Mouse (Mus musculus) forebrain, embryonic 13.5 days (tissue): ENCODE results near the gene Slc25a15. TPM values are rescaled to one million over a fixed set of nuclear protein-coding genes. Genes with fewer than 3 reads are reported as not detected.
A peak's percentile ranks its signal among the peaks of the same experiment; 100 is the strongest.

Source experiments
- ATAC-seq: fragments of 200-750 bp; cut with Nextera tagmentation; 2 replicates; pipeline ENCODE4 v1.8.0; 2017
- H3K27ac ChIP-seq: fragments of 300-500 bp; sonication (generic); 2 replicates; pipeline ENCODE4 v1.5.1; 2015; ENCODE audit warnings: inconsistent platforms, mild to moderate bottlenecking, moderate library complexity
- H3K27me3 ChIP-seq: fragments of 300-500 bp; sonication (generic); 2 replicates; pipeline ENCODE4 v1.6.1; 2015; ENCODE audit warnings: mild to moderate bottlenecking, inconsistent platforms
- H3K36me3 ChIP-seq: fragments of 300-500 bp; sonication (generic); 2 replicates; pipeline ENCODE4 v1.6.1; 2015; ENCODE audit warnings: mild to moderate bottlenecking, inconsistent platforms; ENCODE audit not compliant: poor library complexity, severe bottlenecking
- H3K4me1 ChIP-seq: fragments of 300-500 bp; sonication (generic); 2 replicates; pipeline ENCODE4 v1.6.1; 2015; ENCODE audit warnings: inconsistent platforms
- H3K4me2 ChIP-seq: fragments of 300-500 bp; sonication (generic); 2 replicates; pipeline ENCODE4 v1.6.1; 2015; ENCODE audit warnings: inconsistent platforms, mild to moderate bottlenecking, moderate library complexity
- H3K4me3 ChIP-seq: fragments of 300-500 bp; sonication (generic); 2 replicates; pipeline ENCODE4 v1.5.1; 2015; ENCODE audit warnings: mild to moderate bottlenecking, inconsistent platforms
- H3K9ac ChIP-seq: fragments of 300-500 bp; sonication (generic); 2 replicates; pipeline ENCODE4 v1.6.1; 2015; ENCODE audit warnings: mild to moderate bottlenecking, inconsistent platforms
- H3K9me3 ChIP-seq: fragments of 300-500 bp; sonication (generic); replicated peaks from 2 replicates; pipeline ENCODE4 v1.6.1; 2016; ENCODE audit warnings: inconsistent platforms
- WGBS: fragments of 180-500 bp; shearing (Covaris S2); methylation state at CpG from one replicate; pipeline ENCODE4 v1.1.7; 2015; 5-methylcytosine and 5-hydroxymethylcytosine counted together
- polyA plus RNA-seq: library from polyadenylated mRNA; unstranded; fragments of >200 nt; fragmentation: Nextera tagmentation; extraction: Ambion mirVana; gene quantifications from 2 replicates; pipeline ENCODE4 v1.2.1, GENCODE M21; 2015

Gene Slc25a15
- polyA plus RNA-seq, 1 experiment from 2014 or later: 9.4 TPM

DNA sequence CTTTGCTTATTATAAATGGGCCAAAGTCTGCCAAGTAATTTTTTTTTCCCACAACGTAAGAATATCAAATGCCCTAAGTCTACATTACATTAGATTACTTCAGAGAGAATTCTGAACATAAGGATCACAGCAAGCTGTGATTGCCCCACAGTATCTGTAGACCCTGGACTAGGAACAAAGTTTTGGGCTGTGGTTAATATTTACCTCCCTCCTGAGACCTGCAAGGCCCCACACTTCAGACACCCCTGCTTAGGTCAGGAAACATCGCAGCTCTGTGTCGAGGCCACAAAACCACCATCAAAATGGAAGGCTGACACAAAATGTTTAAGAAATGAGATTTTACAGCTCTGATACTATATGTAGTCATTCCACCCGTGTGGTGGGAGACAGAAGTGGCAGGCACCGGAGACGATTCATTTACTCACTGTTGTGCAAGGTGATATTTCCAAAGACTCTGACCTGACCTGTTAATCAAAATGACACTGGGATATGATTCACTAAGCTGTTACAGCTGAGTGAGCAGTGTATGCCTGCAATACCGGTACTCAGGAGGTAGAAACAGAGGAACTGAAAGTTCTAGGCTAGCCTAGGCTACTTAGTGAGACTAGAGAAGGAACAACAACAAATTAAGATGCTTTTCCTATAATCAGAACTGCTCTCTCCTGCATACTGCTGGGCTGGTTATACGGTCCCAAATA is 7.5 kb downstream of the Slc25a15 start:
- peaks cover 33% of the 10 kb centered on the region for H3K36me3 ChIP-seq
- H3K4me3 ChIP-seq: no peak overlapping the region
- H3K4me1 ChIP-seq: no peaks in the 10 kb centered on the region
- H3K4me2 ChIP-seq: no peak overlapping the region
- H3K9me3 ChIP-seq: no peaks in the 10 kb centered on the region
- H3K27me3 ChIP-seq: no peaks in the 10 kb centered on the region
- no peak overlapping the region for H3K9ac ChIP-seq
- no peak for ATAC-seq
- H3K27ac ChIP-seq: no peak overlapping the region
- 92% methylated on average over 8 of the region's 8 CpGs for WGBS

DNA sequence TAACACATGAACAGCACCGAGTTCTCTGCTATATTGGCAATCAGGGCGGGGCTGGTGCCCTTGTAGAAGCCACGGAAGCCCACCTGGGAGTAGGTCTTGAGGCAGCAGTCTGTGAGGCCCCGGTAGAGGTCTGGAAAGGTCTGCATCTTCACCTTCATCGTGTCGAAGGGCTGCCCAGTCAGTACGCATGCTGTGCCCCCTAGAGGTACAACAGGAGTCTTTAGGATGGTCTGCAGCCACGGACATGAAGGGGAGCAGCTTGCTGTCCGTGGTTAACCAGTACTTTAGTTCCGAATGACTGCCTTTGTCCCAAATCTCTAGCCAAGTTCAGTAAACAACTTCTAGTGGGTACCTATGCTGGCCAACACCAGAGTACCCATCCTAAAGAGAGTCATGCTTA is 8.5 kb downstream of the Slc25a15 start:
- no peak for ATAC-seq
- no peaks in the 10 kb centered on the region for H3K9me3 ChIP-seq
- peaks cover 33% of the 10 kb centered on the region for H3K36me3 ChIP-seq
- no peaks in the 10 kb centered on the region for H3K27me3 ChIP-seq
- H3K27ac ChIP-seq: no peak overlapping the region
- H3K4me1 ChIP-seq: no peaks in the 10 kb centered on the region
- no peak overlapping the region for H3K4me2 ChIP-seq
- WGBS: 86% methylated on average over 10 of the region's 10 CpGs
- no peak overlapping the region for H3K9ac ChIP-seq
- H3K4me3 ChIP-seq: no peak overlapping the region

DNA sequence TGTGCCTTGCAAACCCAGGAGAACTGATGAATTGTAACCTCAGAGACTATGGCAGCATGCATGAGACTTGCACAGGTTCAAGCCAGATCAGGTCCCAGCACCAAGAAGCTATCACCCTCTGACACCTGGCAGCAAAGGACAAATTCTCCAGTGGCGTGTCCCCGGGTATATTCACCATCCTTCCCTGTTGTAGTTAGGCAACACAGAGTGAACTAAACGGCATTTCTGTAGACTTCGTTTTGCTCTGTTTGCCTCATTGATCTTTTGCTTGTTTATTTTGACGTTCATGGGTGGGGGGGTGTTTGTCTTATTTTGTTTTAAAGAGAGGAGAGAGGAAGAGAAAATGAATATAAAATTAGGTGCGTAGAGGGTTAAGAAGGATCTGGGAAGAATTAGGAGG is 13.2 kb downstream of the Slc25a15 start:
- H3K4me2 ChIP-seq: no peak overlapping the region
- WGBS: 93% methylated on average over 6 of the region's 6 CpGs
- no peaks in the 10 kb centered on the region for H3K9me3 ChIP-seq
- H3K4me1 ChIP-seq: no peaks in the 10 kb centered on the region
- no peak overlapping the region for H3K9ac ChIP-seq
- H3K4me3 ChIP-seq: no peak overlapping the region
- ATAC-seq: no peak
- peaks cover 49% of the 10 kb centered on the region for H3K36me3 ChIP-seq
- H3K27me3 ChIP-seq: no peaks in the 10 kb centered on the region
- H3K27ac ChIP-seq: no peak overlapping the region

DNA sequence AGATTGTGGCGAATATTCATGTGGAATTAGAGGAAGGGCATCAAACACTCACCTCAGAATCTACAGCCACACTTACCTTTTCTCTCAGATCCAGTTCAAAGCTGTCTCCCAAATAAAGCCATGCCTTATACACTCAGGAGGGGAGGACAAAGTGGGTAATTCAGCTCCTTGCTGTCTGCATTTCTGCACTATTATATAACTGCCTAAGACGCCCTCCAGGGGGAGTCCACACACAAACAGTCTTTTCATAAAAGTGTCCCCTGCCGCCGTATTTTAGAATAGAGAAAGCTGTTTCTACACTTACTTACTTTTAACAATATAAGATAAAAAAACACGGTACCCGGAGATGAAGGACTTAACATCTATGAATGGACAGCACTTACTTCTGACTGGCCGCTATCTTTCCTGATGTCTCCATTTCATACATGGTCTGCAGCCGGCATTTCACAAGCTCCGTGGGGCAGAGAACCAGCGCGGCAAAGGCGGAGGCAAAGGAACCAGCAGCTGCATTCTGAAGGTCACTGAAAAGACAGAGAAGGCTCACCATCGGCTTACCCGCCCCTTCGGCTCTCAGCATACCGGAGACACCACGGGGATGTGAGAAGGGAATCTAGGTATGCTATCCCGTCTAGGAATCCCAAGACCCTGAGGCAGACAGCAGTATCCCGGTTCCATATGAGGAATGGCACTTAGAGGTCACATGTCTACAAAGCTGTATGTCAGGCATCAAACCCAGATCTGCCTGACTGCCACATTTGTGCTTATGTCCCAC is 15.4 kb downstream of the Slc25a15 start:
- no peak for ATAC-seq

DNA sequence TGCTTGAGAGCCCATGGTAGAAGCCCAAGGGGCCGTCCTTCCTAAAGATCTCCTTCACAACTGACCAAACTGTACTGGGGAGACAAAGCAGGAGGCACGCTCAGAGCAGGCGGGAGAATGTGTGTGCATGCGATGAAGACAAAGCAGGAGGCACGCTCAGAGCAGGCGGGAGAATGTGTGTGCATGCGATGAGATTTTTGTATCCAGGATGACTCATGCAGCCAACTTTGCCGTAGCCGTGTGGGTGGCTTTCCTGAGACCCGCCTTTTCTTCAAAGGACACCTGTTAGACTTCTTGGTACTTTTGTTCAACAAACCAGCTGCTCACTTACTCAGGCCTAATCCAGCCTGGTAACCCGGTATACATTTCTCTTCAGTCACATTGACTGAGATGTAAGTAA is 17.5 kb downstream of the Slc25a15 start:
- Histone ChIP-seq H3K27ac (no peak overlapping the region), H3K4me3 (no peak overlapping the region), H3K9me3 (no peaks in the 10 kb centered on the region), H3K4me1 (no peaks in the 10 kb centered on the region), H3K9ac (no peak overlapping the region), H3K4me2 (no peak overlapping the region), H3K27me3 (no peaks in the 10 kb centered on the region), H3K36me3 (peaks cover 23% of the 10 kb centered on the region)
- no peak for ATAC-seq
- 94% methylated on average over 11 of the region's 11 CpGs for WGBS

More for the DNA sequence above, 15.4 kb downstream of the Slc25a15 start:
- Histone ChIP-seq H3K4me1 (no peaks in the 10 kb centered on the region), H3K9me3 (no peaks in the 10 kb centered on the region), H3K27me3 (no peaks in the 10 kb centered on the region), H3K36me3 (peaks cover 29% of the 10 kb centered on the region), H3K4me3 (no peak overlapping the region), H3K9ac (no peak overlapping the region), H3K4me2 (no peak overlapping the region), H3K27ac (no peak overlapping the region)
- 82% methylated on average over 19 of the region's 19 CpGs for WGBS

DNA sequence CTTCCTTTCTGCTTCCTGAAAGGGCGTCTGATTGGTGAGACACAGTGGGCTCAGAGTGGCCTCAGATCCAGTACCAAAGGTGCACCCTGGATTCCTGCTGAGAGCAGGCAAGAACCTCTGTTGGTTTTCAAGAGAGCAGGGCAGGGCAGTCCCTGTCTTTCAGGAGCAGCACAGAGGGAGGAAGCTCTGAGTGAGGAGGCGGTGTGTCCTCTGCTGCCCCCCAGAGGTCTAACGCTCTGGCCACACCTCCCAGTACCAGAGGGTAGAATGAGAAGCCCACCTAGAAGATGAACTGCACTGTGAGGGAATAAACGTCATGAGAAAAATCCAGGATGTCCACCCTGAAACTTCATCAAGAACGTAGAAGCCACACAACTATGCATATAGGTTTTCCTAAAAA is 21.5 kb downstream of the Slc25a15 start:
- Histone ChIP-seq H3K27ac (no peak overlapping the region), H3K9me3 (no peaks in the 10 kb centered on the region), H3K4me3 (no peak overlapping the region), H3K27me3 (no peaks in the 10 kb centered on the region), H3K4me1 (no peaks in the 10 kb centered on the region), H3K36me3 (peaks cover 15% of the 10 kb centered on the region), H3K9ac (no peak overlapping the region), H3K4me2 (no peak overlapping the region)
- ATAC-seq: peak; percentile 71; the same call in 1 of the 2 replicates
- WGBS: 38% methylated on average over 5 of the region's 5 CpGs

DNA sequence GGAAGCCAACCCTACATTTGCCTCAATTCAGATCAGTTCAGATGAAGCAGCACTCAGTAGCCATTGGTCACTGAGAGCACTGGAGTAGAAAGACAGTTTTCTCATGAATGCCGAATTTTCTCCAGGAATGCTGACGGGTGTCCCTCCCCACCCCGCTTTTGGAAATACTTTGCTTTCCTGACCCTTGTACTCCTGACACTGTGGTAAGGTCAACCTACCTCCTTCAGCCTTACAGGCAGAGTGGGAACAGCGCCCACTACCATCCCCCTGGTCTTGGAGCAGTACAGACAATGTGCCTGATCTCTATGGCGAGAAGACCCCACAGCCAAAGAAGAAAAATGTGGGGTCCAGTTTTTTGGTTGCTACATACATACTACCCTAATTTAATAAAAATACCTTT is 22.1 kb downstream of the Slc25a15 start:
- no peak for ATAC-seq
- Histone ChIP-seq H3K9ac (no peak overlapping the region), H3K4me1 (no peaks in the 10 kb centered on the region), H3K9me3 (no peaks in the 10 kb centered on the region), H3K36me3 (peaks cover 9% of the 10 kb centered on the region), H3K27me3 (no peaks in the 10 kb centered on the region), H3K4me3 (no peak overlapping the region), H3K27ac (no peak overlapping the region), H3K4me2 (no peak overlapping the region)
- 92% methylated on average over 5 of the region's 5 CpGs for WGBS

DNA sequence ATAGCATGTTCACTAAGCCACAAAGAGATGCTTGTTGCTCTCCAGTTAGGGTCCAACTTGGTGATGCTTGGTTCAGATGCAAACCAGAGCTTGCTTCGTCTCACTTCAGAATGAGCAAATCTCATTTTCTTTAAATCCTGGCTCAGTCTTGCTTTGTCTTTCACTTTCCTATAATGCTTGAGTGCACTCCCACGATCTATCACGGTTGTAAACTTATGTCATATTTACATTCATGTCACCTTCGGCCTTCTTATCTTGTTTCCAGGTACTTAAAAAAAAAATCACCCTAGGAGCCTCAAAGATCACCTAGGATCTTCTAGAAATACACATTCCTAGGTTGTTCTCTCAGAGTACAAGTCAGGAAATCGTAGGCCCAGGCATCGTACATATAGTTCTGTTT is 38.5 kb downstream of the Slc25a15 start:
- Histone ChIP-seq H3K4me3 (no peak overlapping the region), H3K9me3 (no peaks in the 10 kb centered on the region), H3K9ac (no peak overlapping the region), H3K4me2 (no peak overlapping the region), H3K36me3 (no peaks in the 10 kb centered on the region), H3K27me3 (no peaks in the 10 kb centered on the region), H3K27ac (no peak overlapping the region), H3K4me1 (no peaks in the 10 kb centered on the region)
- 92% methylated on average over 6 of the region's 6 CpGs for WGBS
- ATAC-seq: no peak

DNA sequence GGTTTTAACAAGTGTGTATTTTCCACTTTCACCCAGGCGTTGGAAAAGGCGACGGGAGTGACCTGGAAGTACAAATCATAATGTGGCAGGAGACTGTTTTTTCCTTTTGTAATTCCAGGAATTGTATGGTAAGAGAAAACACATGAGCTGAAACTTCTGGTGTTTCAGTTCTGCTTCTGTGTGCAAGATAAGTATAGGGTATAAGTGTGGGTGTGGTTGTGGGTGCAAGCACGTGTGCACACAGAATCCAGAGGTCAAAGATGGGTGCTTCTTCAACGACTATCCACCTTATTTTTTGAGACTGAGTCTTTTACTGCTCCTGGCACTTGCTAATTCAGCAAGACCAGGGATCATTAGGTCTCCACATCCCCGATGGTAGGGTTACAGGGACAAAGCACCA is 39.0 kb downstream of the Slc25a15 start:
- no peak overlapping the region for H3K9ac ChIP-seq
- no peak for ATAC-seq
- no peak overlapping the region for H3K4me3 ChIP-seq
- 89% methylated on average over 6 of the region's 6 CpGs for WGBS
- no peak overlapping the region for H3K27ac ChIP-seq
- no peaks in the 10 kb centered on the region for H3K9me3 ChIP-seq
- H3K4me1 ChIP-seq: no peaks in the 10 kb centered on the region
- no peaks in the 10 kb centered on the region for H3K27me3 ChIP-seq
- no peaks in the 10 kb centered on the region for H3K36me3 ChIP-seq
- H3K4me2 ChIP-seq: no peak overlapping the region

DNA sequence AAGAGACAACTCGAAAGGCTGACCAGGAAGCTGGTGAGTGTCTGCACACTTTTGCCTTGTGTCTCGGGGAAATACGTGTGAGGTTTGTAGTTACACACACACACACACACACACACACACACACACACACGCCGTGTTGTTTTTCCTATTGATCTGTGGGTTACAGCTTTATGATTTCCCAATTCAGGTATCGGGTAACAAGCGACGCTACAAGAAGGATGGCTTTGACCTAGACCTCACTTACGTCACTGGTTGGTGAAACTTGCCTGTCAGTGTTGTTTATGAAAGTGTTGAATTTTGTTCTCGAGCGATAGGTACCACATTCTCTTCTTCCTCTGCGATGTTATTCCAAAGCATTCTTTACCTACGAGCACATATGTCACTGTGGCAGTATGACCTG is 63.0 kb downstream of the Slc25a15 start:
- no peaks in the 10 kb centered on the region for H3K27me3 ChIP-seq
- H3K4me2 ChIP-seq: no peak overlapping the region
- ATAC-seq: no peak
- H3K4me3 ChIP-seq: no peak overlapping the region
- H3K9ac ChIP-seq: no peak overlapping the region
- WGBS: 93% methylated on average over 13 of the region's 13 CpGs
- H3K36me3 ChIP-seq: no peaks in the 10 kb centered on the region
- no peak overlapping the region for H3K27ac ChIP-seq
- H3K9me3 ChIP-seq: no peaks in the 10 kb centered on the region
- H3K4me1 ChIP-seq: no peaks in the 10 kb centered on the region
